Mouse (Mus musculus) common myeloid progenitor, adult 5-6 weeks (primary cell): ENCODE data around the gene Zfp950. TPM values are rescaled to one million over a fixed set of nuclear protein-coding genes. Genes with fewer than 3 reads are reported as not detected.
A peak's percentile ranks its signal among the peaks of the same experiment; 100 is the strongest.
"Not testable (repeated sequence)": the region's sequence is repeated elsewhere in the genome, so short reads cannot be mapped to it uniquely, and the experiment has no call there.

Experiments
- ATAC-seq: replicated peaks from 2 replicates; pipeline ENCODE4 v1.8.0; 2016; ENCODE audit warnings: low read depth, mild to moderate bottlenecking, moderate TSS enrichment, inconsistent platforms; ENCODE audit not compliant: poor library complexity, severe bottlenecking
- total RNA-seq: library from RNA; stranded (forward); fragments of 200-1000, 187-1606 nt; gene quantifications from 2 replicates; pipeline ENCODE4 v1.2.3, GENCODE M21; 2017

Gene Zfp950
- 50.6 and 51.9 TPM in 2 replicates for total RNA-seq

DNA sequence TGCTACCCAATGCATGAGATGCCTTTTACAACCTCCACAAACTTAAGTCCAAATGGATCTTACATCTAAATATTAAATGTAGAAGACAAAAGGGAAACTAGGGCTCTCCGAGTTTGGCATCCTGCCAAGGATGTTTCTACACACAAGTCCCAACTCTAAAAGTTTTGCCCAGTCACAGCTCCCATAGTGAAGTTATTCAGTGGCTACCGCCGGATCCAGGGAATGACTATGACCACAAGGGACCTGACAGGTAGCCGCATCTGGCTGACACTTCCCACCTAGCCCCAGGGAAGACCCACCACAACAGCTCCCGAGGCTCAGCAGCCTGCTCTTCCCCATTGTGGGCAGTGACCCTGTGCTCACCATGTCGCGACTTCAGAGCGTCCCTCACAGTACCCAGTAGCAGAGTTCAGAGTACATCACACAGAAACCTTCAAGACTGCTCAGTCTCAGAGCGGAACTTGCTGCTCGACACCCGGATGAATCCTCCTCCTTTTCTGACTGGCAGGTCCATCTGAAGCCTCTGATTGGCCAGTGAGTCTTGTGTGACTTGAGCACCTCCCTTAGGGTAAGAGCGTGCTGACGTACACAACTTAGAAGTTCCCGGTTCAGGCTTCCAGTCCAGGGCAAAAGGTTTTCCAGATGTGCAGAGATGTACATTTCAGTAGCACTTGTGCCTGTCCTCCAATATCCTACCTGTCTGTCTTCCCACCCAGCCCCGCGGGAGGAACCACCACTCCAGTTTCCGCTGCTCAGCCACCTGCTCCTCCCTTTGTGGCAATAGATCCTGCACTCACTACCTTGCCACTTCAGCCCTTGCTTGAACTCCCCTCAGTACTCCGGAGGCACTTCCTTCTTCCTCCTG, at the start of gene Zfp950:
Gene Zfp950, minus strand, starts transcription at position 499 of the 865 bp plus-strand sequence.
- ATAC-seq: peak; percentile 100

DNA sequence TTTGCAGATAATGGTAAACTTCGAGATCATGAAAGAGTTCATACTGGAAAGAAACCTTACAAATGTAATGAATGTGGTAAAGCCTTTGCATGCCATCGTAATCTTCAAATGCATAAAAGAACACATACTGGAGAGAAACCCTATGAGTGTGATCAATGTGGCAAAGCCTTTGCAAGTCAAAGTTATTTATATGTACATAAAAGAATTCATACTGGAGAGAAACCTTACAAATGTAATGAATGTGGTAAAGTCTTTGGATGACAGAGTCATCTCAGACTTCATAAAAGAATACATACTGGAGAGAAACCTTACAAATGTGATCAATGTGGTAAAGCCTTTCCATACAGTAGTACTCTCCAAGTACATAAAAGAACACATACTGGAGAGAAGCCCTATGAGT, 43.0 kb upstream of the Zfp950 start, which contains the start of gene Gm6020:
Gene Gm6020, plus strand, starts transcription at position 301 of the 400 bp plus-strand sequence.
- ATAC-seq: not testable (repeated sequence)

DNA sequence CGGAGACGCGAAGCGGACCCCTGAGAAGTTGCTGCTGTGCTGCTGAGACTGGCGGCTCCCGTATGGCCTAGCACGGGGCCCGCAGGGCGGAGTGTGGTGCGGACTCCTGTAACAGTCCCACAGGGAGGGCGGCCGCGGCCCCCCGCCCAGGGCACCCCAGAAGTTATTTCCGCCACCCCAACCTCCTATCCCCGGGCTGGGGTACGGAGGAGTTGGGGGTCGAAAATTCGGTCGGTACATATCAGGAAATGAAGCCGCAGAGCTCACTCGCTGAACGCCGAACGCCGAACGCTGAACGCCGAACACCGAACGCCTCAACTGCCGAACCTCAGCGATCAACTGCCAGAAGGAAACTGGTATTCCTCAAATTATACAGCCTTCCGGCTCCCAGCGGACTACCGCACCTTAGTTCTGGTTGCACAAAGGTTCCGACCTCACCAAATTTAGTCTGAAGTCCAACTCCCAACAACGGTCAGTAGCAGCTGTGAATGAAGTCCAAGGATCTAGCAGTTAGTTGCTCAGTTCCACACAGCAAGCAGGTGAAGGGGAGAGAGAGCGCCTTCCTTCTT, 35.2 kb upstream of the Zfp950 start, which contains the start of gene Gm7102:
Gene Gm7102, minus strand, starts transcription at position 554 of the 569 bp plus-strand sequence.
- peak; percentile 29; the same call in 1 of the 2 replicates for ATAC-seq

DNA sequence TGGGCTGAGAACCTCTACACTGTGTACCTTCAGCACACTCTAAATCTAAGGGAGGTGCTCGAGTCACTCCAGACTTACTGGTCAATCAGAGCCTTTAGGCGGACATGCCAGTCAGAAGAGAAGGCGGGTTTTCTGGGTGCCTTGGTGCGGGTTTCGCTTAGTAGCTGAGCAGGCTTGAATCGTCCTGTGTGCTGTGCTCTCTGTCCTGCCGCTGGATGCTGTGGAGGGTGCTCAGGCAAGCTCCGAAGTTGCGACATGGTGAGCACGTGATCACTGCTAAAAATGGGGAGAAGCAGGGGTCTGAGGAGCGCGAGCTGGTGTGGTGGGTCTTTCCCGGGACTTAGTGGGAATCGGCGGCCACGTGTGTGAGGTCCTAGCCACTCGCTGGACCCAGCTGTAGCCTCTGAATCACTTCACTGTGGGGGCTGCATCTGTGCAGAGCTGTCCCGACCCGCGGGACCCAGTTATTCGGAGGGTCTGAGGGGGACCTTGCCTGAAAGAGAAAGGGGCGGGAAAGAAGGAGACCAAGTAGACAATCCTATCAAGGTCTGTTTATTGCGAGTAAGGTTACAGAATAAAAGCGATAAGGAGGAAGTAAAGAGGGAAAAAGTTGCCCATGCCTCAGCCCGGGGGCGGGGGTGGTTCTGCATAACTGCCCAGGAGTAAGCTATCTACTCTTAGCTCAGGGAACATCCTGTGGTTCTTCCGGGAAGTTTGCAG, 11.2 kb upstream of the Zfp950 start:
- ATAC-seq: peak; percentile 91

DNA sequence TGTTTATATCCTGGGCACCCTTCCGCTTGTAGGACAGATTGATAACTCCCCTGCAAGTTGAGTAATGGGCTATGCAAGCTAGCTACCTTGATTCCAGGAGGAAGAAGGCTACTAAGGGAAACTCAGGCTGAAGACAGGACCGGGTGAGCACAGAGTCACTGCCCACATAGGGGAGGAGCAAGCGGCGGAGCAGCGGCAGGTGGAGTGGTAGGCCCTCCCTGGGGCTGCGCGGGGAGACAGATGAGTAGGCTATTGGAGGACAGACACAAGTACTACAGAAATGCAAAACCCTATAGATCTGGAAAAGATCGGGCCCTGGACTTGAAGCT, 10.7 kb upstream of the Zfp950 start:
- ATAC-seq: peak; percentile 80

DNA sequence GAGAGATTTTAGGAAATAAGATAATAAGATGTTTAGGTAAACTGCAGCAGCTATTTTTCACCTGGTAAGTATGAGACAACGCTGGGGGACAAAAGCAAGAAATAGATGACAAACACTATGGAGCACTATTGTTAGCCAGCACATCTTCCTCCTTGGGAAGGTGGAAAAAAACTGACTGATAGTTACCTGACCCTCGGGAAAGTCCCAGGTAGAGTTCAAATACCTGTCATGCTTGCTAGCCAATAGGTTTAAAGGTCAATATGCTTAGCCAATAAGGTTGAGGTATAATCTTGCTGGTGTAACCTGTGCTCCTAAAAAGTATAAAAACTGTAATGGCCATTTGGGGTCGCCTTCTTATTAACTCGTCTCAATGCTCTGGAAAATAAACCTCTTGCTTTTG, 659 bp upstream of the Zfp950 start:
- ATAC-seq: no peak

DNA sequence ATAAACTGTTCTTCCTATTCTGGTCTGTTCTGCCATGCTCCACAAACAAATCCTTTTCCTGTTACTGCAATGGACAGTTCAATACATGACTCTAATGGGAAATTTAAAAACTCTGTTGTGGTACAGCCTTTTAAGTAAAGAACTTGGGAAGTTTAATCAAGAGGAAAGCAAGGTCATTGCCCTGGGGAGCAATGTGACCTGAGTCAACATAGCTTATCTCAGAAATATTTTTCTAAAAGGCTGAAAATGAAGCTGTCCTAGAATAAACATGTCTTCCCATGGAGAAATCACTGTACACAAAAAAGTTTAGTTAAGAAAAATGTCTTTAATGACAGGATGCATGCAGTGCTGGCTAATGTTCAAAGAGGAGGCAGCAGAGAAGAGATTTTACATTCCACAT, 2.0 kb downstream of the Zfp950 start:
- ATAC-seq: no peak

DNA sequence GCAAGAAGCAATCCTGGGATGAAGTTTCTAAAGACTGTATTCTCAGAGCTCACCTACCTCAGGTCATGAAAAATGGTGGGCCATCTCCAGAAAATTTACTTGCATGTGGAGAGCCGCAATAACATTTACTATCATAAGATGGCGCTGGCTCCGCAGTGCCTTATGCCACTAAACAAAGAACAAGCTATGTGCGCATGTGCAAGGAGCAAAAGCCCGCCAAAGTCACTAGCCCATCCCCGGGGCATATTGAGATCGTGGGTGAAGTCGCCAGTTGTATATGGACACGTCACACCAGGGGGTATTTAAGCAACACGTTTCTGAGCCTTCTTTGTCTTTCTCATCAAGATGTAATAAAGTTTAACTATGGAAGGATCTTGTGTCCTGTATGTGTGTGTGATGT, 9.5 kb downstream of the Zfp950 start:
- no peak for ATAC-seq

DNA sequence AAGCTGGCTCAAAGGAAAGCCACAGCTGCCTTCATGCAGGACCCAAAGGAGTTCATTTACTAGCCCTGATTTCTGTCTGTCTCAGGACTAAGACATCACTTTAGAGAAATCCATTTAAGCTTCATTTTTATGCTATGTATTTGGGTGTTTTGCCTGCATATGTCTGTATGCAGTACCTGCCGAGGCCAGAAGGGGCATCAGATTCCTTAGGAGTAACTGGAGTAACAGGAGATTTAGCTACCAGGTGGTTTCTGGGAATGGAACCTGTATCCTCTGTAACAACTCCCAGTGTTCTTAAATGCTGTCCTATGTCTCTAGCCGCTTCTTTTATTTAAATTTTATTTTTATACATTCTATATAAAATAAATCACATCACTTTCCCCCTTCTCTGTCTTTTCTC, 30.5 kb downstream of the Zfp950 start:
- 0 out of 2 replicates have a peak, but pooled peaks have one; percentile 29 for ATAC-seq

DNA sequence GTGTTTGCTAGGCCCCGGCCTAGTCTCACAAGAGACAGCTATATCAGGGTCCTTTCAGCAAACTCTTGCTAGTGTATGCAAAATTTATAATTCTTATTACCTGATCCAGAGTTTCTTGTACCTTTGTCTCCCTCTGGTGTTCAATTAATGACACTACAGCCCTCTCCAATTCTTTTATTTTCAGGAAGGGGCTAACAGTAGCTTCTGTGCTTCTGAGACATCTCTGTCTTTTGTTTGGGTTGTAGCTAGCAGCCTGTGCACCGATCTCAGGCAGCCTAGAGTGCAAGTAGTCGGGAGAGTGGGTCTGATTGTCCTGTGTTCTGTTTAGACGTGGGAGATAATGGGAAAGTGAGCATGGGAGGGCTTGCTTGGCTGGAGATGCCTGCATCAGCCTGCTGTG, 42.9 kb downstream of the Zfp950 start:
- ATAC-seq: peak; percentile 89

DNA sequence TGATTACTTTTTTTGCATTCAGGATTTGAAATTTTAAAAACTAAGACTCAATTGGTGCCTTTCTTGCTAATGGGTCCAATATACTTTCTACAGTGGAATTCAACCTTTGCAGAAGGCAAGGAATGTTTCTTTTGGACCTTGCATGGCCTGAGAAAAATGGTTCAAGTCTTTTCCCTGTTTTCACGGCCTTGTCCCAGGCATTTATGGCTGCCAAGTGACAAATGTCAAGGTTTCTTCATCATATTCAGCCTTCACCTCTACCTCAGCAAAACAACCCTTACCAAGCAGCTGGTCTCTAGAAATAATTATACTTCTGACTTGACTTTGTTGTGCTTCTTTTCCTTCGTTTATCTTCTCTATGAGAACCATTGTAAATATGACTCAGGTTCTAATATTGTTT, 43.9 kb downstream of the Zfp950 start:
- no peak for ATAC-seq

DNA sequence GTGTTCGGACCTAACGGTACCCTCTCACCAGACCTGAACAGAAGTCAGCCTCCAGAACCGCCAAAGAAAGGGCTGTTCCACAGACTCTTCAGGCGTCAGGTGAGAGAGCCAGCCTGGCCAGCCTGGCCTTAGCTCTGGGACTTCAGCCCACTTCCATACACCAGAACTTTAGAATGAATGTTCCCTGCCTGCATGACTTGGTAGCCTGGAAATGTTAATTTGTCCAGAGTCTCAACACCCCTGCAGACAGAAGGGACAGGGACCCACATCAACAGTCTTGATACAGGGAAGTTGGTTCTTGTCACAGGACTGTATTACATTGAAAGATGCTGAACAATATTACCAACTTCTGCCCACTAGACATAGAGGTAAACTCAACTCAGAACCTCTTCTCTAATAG, 50.1 kb downstream of the Zfp950 start:
- ATAC-seq: no peak

DNA sequence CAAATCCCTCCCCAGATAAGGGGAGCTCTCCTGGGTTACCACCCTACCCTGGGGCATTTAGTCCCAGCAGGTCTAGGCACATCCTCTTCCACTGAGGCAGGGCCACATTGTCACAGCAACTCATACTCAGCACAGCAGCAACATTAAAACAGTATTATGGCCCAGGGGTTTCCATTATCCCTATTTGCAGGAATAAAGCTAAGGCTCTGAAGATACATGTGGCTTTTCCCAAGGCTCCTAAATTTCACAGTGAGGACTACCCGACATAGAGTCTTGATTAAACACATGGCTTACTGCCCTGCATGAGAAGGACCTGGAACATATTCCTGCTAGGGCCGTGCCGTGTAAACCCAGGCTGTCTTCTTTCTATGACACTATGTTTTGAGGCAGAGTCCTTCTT, 51.6 kb downstream of the Zfp950 start:
- no peak for ATAC-seq

DNA sequence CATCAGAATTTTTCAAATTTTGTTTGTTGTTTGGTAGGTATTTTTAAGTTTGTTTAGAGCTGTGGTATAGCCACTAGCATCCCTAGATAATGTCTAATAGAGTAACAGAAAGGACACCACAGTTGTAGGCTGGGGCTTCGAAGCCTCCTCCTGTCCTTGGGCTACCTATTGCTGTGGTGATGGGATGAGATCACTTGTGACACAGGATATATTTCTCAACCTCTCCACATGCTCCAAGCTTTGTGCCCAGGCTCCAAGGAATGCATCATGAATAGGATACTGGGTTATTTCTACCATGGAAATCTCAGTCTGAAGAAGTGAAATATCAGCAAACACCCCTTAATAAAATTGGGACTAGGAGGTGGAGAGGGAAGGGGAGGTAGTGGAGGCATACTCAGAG, 52.9 kb downstream of the Zfp950 start:
- ATAC-seq: no peak

DNA sequence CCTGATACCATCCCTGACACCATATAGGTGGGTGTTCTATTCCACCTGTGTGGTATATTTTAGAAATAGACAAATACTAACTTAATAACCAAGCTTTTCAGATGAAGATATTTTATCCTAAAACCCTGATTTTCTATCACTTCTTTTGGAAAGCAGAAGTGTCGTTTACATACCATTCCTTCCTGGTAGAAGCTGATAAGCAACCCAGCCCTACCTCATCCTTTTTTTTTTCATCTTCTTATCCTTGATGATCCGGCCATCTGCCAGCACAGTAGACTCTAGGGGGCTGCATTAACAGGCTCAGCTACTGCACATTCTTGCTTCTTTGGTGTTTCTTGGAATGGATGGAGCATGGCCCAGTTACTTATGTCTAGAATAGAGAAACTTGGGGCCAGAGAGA, 55.4 kb downstream of the Zfp950 start:
- ATAC-seq: no peak

DNA sequence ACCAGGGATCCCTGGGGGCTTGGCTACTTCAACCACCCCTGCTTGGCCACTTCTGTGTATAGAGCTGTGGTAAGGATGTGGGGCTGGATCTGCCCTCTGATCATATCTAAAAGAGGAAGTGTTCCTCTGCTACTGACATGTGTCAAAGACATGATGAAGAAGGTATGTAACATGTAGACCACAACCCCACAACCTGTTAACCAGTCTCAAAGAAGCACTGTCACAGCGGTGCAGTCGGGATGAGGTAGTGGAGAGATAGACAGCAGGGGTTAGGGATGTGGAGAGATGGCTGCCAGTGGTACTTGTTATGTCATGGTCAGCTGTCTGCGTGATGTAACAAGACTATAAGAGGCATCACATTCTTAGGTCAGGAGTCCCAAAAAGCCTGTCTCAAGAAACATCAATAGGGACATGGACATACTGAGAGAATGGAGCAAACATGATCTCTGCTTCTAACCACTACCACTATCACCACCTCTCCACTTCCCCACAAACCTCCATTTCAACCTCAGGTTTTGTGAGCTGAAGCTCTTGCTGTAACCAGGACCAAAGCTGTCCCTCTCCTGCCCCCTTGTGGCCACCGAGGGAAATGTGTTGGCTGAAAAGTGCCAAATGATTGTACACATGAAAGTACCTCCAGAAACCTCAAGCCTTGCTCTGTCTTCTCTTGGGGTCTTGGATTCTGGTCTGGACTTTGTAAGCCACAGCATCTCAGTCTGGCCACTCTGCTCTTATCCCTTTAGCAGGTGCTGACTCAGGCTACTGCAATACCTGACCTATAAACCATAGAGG, 56.3 kb downstream of the Zfp950 start:
- peak; percentile 89 for ATAC-seq

DNA sequence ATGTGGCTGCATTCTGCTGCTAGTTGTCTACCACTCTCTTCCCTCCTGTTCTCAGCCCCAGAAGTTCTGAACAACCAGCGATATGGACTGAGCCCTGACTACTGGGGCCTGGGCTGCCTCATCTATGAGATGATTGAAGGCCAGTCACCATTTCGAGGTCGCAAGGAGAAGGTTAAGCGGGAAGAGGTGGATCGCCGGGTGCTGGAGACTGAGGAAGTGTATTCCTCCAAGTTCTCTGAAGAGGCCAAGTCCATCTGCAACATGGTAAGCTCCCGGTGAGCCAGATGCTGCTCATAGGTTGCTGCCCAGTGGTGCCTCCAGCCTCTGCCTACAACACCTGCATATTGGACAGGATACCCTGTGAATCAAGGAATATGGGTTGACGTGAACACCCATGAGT, 57.6 kb downstream of the Zfp950 start:
- ATAC-seq: no peak

DNA sequence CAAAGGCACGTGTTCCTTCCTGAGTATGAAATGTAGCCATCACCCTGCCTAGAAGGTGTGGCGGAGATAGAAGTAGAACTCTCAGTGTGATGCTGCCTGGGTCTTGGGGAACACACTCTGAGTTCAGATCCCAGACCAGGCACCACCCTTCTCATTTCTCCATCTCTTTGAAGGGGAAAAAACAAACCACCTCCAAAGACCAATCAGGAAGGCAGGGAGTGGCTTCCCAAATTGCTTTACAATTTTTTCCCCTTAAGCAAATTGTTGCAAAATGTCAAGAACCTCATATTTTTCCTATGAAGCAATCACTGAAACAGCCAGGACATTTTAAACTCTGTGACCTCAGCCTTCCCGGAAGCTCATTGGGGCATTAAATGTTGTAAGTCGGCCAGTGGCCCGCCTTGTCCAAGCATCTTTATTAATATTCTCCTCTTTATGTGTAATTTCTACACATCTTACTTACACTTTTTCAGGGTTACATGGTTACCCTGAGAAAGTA, 60.3 kb downstream of the Zfp950 start:
- no peak for ATAC-seq

DNA sequence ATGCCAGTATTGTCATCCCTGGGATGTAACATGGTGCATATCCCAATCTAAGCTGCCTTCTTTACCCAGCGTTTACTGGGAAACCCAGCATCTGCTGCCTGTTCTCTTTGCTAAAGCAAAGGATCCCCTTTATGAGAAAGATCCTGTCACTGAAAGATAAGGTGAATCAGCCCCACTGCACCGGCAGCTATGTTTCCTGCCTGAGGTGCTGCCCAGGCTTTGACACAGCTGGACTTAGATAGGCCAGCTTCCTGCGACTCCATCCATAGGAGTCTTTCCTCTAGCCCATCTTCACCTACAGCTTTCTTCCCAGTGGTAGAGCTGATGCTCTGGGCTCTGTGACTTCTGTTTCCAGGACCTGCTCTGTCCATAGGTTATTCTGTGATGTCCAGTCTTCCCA, 62.0 kb downstream of the Zfp950 start:
- no peak for ATAC-seq

DNA sequence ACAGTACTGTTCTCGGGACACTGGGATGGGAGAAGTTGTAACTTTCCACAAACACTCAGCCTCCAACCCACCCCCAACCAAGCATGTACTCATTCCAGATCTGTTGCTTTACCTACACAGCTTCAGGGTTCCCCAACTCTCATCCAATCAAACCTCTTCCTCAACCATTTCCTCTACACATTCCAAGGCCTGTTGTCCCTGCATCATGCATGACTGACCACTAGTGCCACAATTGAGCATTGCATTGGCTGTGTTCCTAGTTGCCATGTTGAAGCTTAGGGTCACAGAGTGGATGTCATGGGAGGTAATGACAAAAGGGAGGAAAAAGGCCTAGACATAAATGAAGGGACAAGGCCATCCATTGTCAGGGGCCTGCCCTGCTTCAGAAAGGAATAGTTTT, 75.6 kb downstream of the Zfp950 start:
- ATAC-seq: no peak
